Mouse (Mus musculus) layer of hippocampus, adult 18-20 months (tissue): ENCODE results near the gene Rtkn2. TPM values are rescaled to one million over a fixed set of nuclear protein-coding genes. Genes with fewer than 3 reads are reported as not detected.

ENCODE experiments used
- DNase-seq, 2 experiments: peaks; one replicate each; pipeline ENCODE4 v3.0.0; 2022; ENCODE audit warnings: low spot score in 2 of 2
- long read RNA-seq: library from polyadenylated mRNA; stranded (forward); transcript quantifications from one replicate; pipeline ENCODE4 v2.0.0, GENCODE M21; 2021
- total RNA-seq, 2 experiments: library from RNA; stranded (reverse); gene quantifications; 2 replicates each; pipeline ENCODE4 v1.2.3; 2021

Rtkn2 gene
- 1 to 10 TPM; 5.2 to 6.4 TPM for total RNA-seq
- long read RNA-seq, partial matches to known transcripts: 0 of 4 reads
- long read RNA-seq, other reads (novel, unspliced or antisense): 2 of 4 reads

DNA sequence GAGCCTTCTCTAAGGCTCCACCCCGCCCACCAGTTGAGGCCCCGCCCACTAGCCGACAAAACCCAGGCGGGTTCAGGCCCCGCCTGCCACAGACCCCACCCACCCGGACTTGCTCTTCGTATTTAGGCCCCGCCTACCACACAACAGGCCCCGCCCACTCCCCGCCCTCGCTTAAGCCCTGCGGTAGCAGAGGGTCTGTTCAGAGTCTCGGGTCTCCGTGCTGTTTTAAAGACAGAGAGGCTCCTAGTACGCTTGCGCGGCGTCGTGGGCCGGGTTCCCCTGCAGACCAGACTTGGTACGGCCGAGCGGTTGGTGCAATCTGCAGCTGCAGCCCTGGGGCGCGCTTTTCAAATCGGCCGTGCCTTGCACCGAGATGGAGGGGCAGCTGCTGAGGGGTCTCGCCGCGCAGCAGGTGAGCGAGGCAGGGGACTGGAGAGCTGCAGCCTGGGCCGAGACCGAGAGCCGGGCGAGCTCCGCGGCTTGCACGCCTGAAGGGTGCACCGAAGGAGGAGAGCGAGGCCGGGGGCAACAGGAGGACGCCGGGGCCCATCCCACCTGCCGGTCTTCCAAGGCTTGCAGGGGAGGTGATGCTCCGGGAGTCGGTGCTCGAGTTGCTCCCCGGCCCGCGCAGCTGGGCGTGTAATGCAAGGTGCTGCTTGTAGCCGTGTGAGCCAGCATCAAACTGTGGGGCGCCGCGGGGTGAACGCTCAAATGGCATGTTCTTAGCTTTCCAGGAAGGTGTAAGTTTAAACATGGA is at the start of gene Rtkn2:
Gene Rtkn2 (plus strand): TSS at position 170 of the 757 bp plus-strand sequence.
- peak; percentile 79 to 83 for DNase-seq

GRCm38 (mm10) chr10:67931328-67931727 is 48.0 kb upstream of the Rtkn2 start:
- no peak for DNase-seq

GRCm38 (mm10) chr10:67932780-67933179 is 46.6 kb upstream of the Rtkn2 start:
- DNase-seq: no peak

GRCm38 (mm10) chr10:67936944-67937343 is 42.4 kb upstream of the Rtkn2 start:
- no peak for DNase-seq

DNA sequence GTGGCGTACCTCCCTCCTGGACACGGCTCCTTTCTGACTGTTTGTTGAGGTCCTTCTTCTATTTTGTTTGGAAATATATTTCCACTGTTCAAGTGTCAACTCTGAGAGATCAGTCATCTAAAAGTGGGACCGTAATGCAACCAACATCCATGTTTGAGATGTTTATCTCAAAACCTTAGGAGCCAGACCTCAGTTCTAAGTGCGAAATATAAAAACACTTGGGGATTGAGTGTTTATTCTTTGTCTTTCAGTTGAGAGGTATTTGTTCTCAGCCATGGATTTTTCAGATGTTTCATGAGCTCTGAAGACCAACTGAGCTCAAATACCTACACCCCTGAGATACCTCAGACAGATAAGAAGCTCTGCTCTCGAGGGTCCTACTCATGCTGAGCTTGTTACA is 41.6 kb upstream of the Rtkn2 start:
- DNase-seq: no peak

DNA sequence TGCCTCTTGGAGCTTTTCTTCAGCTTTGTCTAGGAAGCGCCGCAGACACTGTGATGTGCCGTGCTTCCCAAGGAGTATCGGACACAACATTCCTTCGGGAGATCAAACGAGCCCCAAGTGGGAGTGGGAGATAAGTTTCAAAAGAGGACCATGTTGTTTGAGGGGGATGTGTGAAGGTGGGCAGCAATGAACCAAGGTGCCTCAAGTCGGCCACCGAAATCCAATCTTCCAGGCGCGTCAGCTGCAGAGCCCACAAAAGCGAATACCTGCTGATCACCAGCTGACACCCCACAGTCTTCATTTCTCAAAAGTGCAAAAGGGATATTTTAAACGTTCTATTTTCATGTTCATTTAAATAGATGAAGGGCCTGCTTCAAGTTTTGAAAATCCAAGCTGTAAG is 39.8 kb upstream of the Rtkn2 start:
- no peak for DNase-seq

DNA sequence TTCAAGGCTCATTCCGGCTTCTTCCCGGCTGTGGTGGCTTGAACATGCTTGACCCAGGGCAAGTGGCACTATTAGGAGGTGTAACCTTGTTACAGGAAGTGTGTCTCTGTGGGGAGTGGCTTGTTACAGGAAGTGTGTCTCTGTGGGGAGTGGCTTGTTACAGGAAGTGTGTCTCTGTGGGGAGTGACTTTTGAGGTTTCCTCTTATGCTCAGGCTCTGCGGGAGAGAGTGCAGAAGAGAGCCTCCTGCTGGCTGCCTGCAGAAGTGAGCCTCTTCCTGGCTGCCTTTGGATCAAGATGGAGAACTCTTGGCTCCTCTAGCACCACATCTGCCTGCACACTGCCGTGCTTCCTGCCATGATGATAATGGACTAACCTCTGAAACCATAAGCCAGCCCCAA is 35.9 kb upstream of the Rtkn2 start:
- DNase-seq: no peak

DNA sequence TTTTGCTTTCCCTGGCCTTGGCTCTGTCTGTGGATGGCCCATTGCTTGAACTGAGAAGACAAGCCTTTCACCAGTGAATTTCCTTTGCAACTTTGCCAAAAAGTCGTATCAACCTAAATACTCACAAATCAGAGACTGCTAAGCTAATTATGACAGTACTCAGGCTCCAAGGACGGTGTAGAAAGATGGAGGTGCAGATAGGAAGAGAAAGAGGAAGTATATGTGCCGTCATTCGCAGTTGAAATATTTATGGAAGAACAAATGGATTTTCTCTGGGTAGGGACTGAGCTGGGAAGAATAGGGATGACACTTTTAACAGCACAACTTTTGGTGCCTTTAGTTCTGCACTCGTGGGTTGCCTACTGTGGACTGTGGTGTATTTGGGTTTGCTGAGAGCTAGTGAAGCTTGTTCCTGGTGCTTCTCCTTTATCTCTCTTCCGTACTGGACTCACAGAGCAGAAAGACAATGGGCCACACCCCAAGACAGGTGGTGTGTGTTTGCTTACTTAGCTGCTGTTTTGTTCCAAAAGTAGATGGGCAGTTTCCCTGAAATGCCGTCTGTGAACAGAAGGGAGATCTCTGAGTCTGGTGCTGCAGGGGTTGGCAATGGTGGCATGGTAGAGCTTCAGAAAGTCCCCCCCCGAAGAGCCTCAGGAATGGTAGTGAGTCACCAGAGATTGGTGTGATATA is 29.2 kb upstream of the Rtkn2 start:
- no peak for DNase-seq

GRCm38 (mm10) chr10:67951690-67952089 is 27.7 kb upstream of the Rtkn2 start:
- DNase-seq: no peak

- no peak for DNase-seq
Measured at GRCm38 (mm10) chr10:67955982-67956381, 23.4 kb upstream of the Rtkn2 start.

DNA sequence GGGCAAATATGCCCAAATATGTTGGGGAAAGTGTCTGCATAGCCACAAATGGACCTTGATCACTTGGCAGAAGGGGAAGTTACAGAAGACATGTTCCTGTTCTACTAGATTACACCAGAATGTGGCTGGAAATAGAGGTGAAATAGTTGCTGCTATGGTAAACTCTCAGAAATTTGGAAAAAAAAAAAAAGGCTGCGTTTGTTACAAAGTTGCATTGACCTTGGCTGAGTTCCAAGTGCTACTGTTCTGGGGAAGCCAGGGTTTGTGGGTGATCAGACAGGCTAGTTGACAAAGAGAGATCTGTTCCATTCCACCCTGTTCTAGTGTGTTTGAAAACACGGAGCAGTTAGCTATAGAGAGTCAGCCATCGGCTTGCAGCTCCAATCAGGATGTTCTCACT is 19.4 kb upstream of the Rtkn2 start:
- no peak for DNase-seq

- DNase-seq: peak in 1 of 2 experiments; percentile 39
Measured at GRCm38 (mm10) chr10:67962496-67962895, 16.9 kb upstream of the Rtkn2 start.

DNA sequence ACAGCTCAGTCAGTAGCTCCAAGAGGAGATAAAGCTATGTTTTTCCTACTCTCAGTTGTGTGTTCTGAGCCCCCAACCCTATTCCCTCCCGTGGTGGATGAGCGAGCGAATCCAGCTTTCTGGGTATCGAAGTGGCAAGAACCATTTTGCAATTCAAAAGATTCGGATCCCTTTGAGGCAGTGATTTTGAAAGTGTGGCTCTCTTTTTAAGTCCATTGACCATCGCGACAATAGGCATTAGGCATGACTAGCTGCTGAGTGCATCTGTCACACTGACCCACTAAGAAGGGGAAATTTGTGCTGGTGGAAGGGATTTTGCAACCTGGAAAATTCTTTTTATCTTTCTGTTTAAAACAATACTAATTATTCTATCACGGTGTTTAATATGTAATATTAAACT is 15.3 kb upstream of the Rtkn2 start:
- no peak for DNase-seq

DNA sequence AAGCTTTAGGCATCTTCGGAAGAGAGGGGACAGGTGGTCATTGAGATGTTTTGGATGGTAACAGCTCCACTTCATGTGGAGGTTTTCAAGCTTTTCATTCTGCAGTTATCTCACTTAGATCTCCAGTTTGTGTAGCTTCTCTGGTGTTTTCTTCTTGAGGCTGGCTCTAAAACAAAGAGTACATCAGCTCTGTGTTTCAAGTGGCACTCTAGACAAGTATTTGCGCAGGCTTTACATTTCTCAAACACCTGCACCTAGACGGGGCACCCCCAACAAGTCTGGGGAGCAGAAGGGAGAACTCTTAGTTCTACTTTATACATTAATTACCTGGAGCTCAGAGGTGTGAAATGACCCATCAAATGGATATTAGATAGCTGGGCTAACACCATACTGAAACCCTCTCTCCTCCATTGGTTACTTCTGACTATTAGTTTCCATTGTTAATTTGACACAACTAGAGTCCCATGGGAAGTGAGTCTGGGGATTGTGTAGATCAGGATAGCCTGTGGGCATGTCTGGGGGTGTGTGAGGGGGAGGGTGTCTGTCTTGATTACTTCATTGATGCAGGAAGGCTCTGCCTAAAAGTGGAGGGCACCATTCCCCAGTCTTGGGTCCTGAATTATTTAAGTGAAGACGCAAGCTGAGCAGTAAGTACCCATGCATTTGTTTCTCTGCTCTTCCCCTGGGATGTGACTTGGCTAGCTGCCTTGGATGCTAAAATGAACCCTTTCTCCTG is 14.0 kb upstream of the Rtkn2 start:
- DNase-seq: no peak

DNA sequence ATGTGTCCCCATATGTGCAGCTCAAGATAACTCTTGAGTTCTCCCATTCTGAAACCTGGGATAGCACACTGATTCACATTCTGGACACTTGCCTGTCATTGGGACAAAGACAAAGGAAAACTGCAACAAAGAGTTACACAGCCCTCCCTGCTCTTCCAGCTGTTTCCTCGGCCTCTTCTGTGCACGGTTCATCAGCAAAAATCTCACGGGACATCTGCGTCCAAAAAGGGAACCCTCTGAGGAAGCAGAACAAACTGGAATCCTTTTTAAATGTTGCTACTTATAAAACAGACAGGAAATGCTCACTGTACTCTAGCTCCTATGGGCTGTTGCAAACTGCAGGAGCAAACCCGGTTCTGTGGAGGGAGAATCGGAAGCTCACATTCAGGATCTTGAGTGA is 13.3 kb upstream of the Rtkn2 start:
- DNase-seq: no peak

GRCm38 (mm10) chr10:67966983-67967382 is 12.4 kb upstream of the Rtkn2 start:
- no peak for DNase-seq

- DNase-seq: no peak
Measured at GRCm38 (mm10) chr10:67971166-67971796, 8.1 kb upstream of the Rtkn2 start.

DNA sequence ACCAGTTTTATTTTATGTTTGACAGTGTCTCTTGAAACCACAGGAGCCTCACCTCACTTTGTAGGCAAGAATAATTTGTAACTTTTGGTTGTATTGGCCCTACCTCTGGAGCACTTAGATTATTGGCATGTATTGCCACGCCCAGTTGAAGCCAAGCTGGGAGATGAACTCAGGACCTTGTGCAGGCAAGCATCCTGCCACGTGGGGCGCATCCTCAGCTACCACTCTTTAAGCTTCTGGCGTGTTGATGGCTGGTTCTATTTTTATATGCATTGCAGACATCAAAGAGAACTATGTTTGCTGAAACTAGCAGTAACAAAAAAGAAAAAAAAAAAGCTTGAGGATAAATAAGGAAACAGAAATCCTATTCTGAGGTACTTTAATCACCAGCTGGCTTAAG is 2.1 kb upstream of the Rtkn2 start:
- DNase-seq: no peak

GRCm38 (mm10) chr10:67983776-67984175 is 4.4 kb downstream of the Rtkn2 start:
- no peak for DNase-seq

DNA sequence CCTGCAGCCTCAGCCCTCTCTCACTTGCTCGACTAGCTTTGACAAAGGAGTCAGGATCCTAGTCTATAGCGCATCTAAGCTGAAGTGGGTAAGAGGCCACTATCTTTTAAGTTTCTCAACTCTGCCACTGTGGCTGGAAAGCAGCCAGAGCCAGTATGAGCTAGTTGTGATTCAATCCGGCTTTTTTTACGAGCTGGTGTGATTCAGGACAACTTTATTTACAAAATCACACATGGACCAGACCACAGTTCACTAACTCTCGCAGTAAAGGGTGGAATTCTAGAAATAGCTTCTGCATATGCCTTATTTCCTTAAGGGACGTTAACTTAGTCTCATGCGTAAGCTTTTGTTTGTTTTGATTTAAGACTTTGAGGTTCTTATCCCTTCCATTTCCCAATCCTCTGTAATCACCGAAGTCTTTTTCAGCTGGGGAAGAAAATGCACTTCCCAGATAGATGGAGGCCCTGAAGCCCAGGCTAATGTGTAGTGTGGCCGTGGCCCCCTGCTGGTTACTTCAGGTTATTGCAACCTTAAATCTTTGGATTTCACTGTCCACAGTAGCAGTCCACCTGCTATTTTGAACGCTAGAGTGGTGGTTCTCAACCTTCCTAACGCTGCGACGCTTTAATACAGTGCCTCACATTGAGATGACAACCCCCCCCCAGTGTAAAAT is 5.0 kb downstream of the Rtkn2 start:
- peak; percentile 48 to 80 for DNase-seq

GRCm38 (mm10) chr10:67985100-67985499 is 5.7 kb downstream of the Rtkn2 start:
- peak in 1 of 2 experiments; percentile 35 for DNase-seq
